Mouse (Mus musculus) stomach, embryonic 16.5 days (tissue): ENCODE results near the gene Fam120a. TPM values are rescaled to one million over a fixed set of nuclear protein-coding genes. Genes with fewer than 3 reads are reported as not detected.
A peak's percentile ranks its signal among the peaks of the same experiment; 100 is the strongest.

ENCODE experiments used
- ATAC-seq: fragments of 200-750 bp; cut with Nextera tagmentation; 2 replicates; pipeline ENCODE4 v1.8.0; 2017; ENCODE audit warnings: moderate number of reproducible peaks, moderate TSS enrichment; ENCODE audit not compliant: insufficient read depth, low FRiP score
- H3K27ac ChIP-seq: fragments of 300-500 bp; sonication (generic); 2 replicates; pipeline ENCODE4 v1.5.1; 2014; ENCODE audit warnings: low read length
- H3K27me3 ChIP-seq: fragments of 300-500 bp; sonication (generic); 2 replicates; pipeline ENCODE4 v1.6.1; 2014; ENCODE audit warnings: low read length, control low read depth, mixed read lengths; ENCODE audit not compliant: control insufficient read depth, insufficient read depth
- H3K36me3 ChIP-seq: fragments of 300-500 bp; sonication (generic); 2 replicates; pipeline ENCODE4 v1.6.1; 2014; ENCODE audit warnings: low read length; ENCODE audit not compliant: control insufficient read depth, insufficient read depth
- H3K4me1 ChIP-seq: fragments of 300-500 bp; sonication (generic); 2 replicates; pipeline ENCODE4 v1.6.1; 2014; ENCODE audit warnings: low read length, control low read depth, mixed read lengths; ENCODE audit not compliant: control insufficient read depth, insufficient read depth
- H3K4me2 ChIP-seq: fragments of 300-500 bp; sonication (generic); 2 replicates; pipeline ENCODE4 v1.6.1; 2014; ENCODE audit warnings: low read depth, low read length, mixed read lengths
- H3K4me3 ChIP-seq: fragments of 300-500 bp; sonication (generic); replicated peaks from 2 replicates; pipeline ENCODE4 v1.5.1; 2014; ENCODE audit warnings: mild to moderate bottlenecking, low read length
- H3K9ac ChIP-seq: fragments of 300-500 bp; sonication (generic); 2 replicates; pipeline ENCODE4 v1.6.1; 2014; ENCODE audit warnings: low read length
- H3K9me3 ChIP-seq: fragments of 300-500 bp; sonication (generic); replicated peaks from 2 replicates; pipeline ENCODE4 v1.6.1; 2016; ENCODE audit warnings: low read length, control low read depth; ENCODE audit not compliant: control insufficient read depth
- WGBS: fragments of 180-500 bp; shearing (Covaris S2); extraction: QIAGEN DNeasy Blood & Tissue Kit; methylation state at CpG from one replicate; pipeline ENCODE4 v1.1.7; 2014; 5-methylcytosine and 5-hydroxymethylcytosine counted together
- polyA plus RNA-seq: library from polyadenylated mRNA; unstranded; fragments of >200 nt; fragmentation: Nextera tagmentation; extraction: Ambion mirVana; gene quantifications from 2 replicates; pipeline ENCODE4 v1.2.1, GENCODE M21; 2015

Fam120a gene
- polyA plus RNA-seq = 25.4 and 27.8 TPM in 2 replicates

DNA sequence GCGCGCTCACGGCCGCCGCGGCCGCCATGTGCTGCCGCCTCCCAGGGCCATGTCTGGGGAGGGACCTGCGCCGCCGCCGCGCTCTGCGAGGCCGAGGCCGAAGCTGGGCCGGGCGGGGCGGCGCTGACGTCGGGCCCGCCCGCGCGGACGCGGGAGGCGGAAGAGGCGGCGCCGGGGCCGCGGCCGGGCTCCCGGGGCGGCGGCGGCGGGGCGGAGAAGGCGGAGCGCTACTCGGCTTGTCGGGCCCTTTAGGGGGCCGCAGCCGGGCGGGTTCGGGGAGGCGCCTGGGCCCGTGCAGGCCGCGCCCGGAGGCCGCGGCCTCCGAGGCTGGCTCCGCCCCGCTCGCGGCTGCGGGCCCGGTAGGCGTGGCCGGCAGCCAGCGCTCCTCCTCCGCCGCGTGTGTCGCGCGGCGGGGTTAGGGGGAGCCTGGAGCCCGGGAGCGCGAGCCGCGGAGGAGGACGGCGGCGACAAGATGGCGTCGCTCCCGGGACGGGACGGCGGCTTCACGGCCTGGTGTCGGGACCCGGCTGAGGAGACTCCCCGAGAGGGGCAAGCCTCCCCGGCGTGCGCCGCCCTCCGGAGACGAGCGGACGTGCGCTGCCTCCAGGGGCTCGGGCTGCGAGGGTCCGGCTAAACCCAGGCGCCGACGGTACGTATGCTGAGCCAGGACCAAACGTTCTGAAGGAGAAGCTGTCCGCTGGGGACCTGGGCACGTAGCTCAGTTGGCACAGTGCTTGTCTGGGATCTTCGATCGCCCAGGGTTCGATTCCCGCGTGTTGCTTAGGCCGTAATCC is at the start of gene Fam120a:
Fam120a (minus strand) TSS at position 62 of the 794 bp plus-strand sequence.
- Histone ChIP-seq H3K4me2 (peak within 1 kb of the TSS; percentile 85), H3K36me3 (no peaks in the 10 kb centered on the region), H3K9ac (peak within 1 kb of the TSS; percentile 99), H3K4me1 (peaks cover 29% of the 10 kb centered on the region), H3K9me3 (no peaks in the 10 kb centered on the region), H3K4me3 (peak within 1 kb of the TSS; percentile 100), H3K27ac (peak within 1 kb of the TSS; percentile 98), H3K27me3 (no peaks in the 10 kb centered on the region)
- under 1% methylated on average over 107 of the region's 116 CpGs for WGBS
- peak; percentile 93 for ATAC-seq

DNA sequence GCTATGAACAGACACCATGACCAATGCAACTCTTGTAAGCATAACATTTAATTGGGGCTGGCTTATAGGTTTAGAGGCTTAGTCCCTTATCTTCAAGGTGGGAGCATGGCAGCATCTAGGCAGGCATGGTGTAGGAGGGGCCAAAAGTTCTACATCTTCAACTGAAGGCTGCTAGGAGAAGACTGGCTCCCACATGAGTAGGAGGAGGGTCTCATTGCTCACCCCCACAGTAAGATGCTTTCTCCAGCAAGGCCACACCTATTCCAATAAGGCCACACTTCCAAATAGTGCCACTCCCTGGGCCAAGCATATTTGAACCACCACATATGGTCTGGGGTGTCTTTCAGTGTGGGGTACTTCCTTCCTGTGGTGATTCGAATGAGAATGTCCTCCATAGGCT is 49.6 kb upstream of the Fam120a start:
- Histone ChIP-seq H3K27ac (no peak overlapping the region), H3K9ac (no peak overlapping the region), H3K4me2 (no peak overlapping the region), H3K4me1 (peaks cover 17% of the 10 kb centered on the region; the same call in 1 of the 2 replicates), H3K27me3 (no peaks in the 10 kb centered on the region), H3K9me3 (peaks cover 6% of the 10 kb centered on the region), H3K4me3 (no peak overlapping the region), H3K36me3 (no peaks in the 10 kb centered on the region)
- WGBS = 91% methylated on average over 1 of the region's 1 CpGs
- ATAC-seq = no peak

DNA sequence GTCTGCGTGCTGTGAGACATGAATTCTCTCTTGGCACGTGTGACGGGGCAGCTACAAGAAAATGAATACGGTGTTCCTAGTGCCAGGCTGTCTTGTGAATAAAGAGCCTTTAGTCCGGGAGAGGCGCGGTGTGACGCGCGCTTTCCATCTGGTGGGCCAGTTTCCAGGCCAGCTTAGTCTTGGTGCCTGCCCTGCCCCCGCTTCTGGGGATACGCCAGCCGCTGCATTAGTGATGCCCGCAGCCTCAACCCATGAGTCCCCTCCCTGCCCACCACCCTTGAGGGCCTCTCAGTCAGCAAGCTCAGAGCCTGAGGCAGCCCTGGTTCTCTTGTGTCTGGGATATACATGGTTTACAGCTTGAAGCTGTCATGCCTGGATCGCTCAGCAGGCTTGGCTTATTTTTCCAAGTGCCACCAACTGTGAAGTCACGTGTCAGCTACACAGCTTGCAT is 48.5 kb upstream of the Fam120a start:
- H3K27me3 ChIP-seq = no peaks in the 10 kb centered on the region
- H3K4me2 ChIP-seq = peak overlapping the region; percentile 54
- H3K27ac ChIP-seq = peak overlapping the region; percentile 77
- peak overlapping the region; percentile 22 for H3K4me3 ChIP-seq
- whole genome bisulfite sequencing = 13% methylated on average over 16 of the region's 16 CpGs
- H3K36me3 ChIP-seq = no peaks in the 10 kb centered on the region
- H3K4me1 ChIP-seq = peaks cover 17% of the 10 kb centered on the region; the same call in 1 of the 2 replicates
- H3K9ac ChIP-seq = peak overlapping the region; percentile 20
- peaks cover 6% of the 10 kb centered on the region for H3K9me3 ChIP-seq
- peak; percentile 83 for ATAC-seq

DNA sequence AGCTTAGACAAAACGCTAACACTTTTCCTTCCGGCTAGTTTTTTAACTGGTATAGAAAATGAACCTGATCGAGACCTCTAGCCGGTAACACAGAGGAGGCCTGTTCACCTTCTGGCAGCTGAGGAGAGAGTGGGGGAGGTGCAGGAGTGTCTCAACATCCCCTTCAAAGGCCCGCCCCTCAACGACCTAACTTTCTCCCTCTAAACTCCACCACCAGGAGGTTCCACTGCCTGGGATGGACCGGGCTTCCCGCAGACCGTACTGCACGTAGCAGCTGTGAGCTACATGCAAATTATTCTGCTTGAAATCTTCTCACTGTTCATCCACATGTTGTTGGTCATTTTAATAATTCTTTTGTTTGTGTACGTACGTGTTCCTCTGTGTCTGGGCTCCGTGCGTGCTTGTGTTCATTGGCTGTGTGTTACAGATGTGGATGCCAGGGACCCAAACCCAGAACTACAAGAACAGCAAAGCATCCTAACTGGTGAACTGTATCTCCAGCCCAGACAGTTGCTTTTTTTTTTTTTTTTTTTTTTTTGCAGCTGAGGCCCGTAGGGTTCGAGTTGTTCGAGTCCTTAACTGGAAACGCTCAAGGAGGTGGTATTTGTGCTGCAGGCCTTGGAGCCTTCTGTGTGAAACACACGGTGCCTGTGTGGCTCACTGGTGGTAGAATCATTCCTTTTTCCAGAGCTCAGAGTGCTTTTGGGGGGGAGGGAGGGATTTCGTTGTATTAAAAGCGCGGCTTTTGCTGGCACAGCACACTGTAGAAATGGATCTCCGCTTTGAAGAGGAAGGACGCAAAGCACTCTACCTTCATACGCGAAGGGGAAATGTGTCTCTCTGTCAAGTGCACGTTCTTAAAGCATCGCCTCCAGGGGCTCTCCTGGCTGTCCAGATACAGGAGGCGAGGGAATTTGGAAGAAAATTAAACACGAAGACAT is 47.8 kb upstream of the Fam120a start:
- Histone ChIP-seq H3K36me3 (no peaks in the 10 kb centered on the region), H3K4me1 (peaks cover 17% of the 10 kb centered on the region; the same call in 1 of the 2 replicates), H3K9me3 (peaks cover 6% of the 10 kb centered on the region), H3K4me3 (peak overlapping the region; percentile 22), H3K9ac (peak overlapping the region; percentile 20), H3K4me2 (peak overlapping the region; percentile 54), H3K27ac (peak overlapping the region; percentile 77), H3K27me3 (no peaks in the 10 kb centered on the region)
- 8% methylated on average over 30 of the region's 30 CpGs for WGBS
- ATAC-seq = peak; percentile 44; the same call in 1 of the 2 replicates

DNA sequence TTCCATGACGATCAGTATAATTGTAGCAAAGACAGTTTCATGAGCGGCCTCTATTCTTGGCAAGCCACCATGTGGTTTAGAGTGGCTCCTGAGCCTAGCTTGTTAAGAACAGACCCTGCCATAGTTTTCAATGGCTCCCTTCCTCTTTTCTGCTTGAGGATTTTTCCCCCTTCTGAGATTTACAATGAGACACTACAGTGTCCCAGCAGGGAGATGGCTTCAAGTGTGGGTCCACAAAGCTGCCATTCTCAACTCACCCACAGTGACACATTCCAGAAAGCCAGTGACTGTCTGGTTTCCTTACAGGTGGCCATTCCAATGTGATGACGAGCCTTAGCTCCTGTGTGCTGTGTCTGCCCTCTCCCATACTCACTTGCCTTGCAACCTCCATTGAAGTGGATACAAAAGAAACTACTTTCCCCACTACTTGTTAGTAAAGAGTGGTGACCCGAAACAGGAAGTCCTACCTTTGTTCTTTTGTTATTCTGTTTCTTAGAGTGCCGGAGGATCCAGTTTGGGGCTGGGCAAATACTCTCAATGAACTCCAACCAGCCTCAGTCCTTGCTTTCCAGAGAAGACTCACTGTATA is 45.5 kb upstream of the Fam120a start:
- H3K9ac ChIP-seq = no peak overlapping the region
- no peak for ATAC-seq
- no peak overlapping the region for H3K27ac ChIP-seq
- peaks cover 6% of the 10 kb centered on the region for H3K9me3 ChIP-seq
- H3K4me2 ChIP-seq = no peak overlapping the region
- H3K4me3 ChIP-seq = no peak overlapping the region
- WGBS = 66% methylated on average over 5 of the region's 5 CpGs
- no peaks in the 10 kb centered on the region for H3K27me3 ChIP-seq
- H3K36me3 ChIP-seq = no peaks in the 10 kb centered on the region
- peaks cover 15% of the 10 kb centered on the region; the same call in 1 of the 2 replicates for H3K4me1 ChIP-seq

DNA sequence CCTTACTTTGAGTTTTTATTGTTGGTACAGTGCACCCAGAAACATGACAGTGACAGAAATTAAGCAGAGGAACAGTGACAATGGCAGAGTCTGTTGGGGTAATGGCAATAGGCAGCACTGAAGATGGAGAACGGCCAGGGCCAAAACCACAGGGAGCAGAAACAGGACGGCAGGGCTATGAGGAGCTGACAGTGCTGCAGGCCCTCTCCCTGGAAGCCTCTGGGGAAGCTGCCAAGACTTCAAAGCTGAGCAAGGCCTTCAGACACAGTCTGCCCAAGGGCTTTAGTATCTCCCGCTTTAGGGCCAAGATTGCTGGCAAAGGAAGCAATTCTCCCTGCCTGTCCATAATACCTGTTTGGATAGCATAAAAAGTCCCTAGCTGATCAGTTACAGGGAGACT is 33.9 kb upstream of the Fam120a start:
- no peak for ATAC-seq
- no peak overlapping the region for H3K4me3 ChIP-seq
- no peak overlapping the region for H3K9ac ChIP-seq
- no peaks in the 10 kb centered on the region for H3K9me3 ChIP-seq
- no peak overlapping the region for H3K4me2 ChIP-seq
- H3K27me3 ChIP-seq = no peaks in the 10 kb centered on the region
- H3K27ac ChIP-seq = no peak overlapping the region
- 51% methylated on average over 3 of the region's 3 CpGs for WGBS
- H3K4me1 ChIP-seq = no peaks in the 10 kb centered on the region
- no peaks in the 10 kb centered on the region for H3K36me3 ChIP-seq

DNA sequence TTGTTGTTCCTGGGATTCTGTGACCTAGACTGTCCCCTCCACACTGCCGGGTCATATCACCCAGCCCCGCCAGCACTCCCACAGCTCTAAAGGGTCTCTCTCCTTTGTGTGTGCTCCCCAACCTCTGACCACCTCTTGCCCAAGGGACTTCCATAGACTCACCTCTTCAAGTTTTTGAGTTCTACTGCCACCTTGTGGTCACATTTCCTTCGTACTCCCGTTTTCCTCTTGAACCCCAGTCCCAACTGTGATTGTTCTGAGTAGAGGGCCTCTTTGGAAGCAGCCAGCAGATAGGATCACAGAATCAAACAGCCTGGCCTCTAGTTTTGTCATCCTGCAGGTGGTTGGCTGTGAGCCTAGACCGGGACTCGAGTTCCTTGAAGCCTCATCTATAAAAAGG is 30.8 kb upstream of the Fam120a start:
- 13% methylated on average over 6 of the region's 6 CpGs for WGBS
- Histone ChIP-seq H3K9ac (no peak overlapping the region), H3K4me2 (no peak overlapping the region), H3K9me3 (no peaks in the 10 kb centered on the region), H3K4me1 (no peaks in the 10 kb centered on the region), H3K27ac (no peak overlapping the region), H3K4me3 (no peak overlapping the region), H3K27me3 (no peaks in the 10 kb centered on the region), H3K36me3 (no peaks in the 10 kb centered on the region)
- no peak; the same call in 1 of the 2 replicates for ATAC-seq

DNA sequence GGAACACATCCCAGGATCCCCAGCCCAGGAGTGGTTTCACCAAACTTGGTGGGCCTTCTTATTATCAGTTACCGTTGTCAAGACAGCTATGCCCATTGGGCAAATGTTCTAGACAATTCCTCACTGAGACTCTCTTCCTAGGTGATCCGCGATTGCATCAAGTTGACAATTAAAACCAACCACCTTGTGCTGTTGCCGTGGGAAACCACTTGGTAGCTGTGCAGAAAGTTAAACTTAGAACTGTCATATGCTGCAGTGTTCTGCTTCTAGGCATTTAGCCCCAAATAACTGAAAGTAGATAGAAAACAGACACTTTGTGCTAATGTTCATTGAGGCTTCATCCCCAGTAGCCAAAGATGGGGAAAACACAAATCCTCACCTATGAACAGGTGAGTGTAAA is 28.9 kb upstream of the Fam120a start:
- Histone ChIP-seq H3K4me3 (no peak overlapping the region), H3K4me1 (no peaks in the 10 kb centered on the region), H3K4me2 (no peak overlapping the region), H3K9me3 (no peaks in the 10 kb centered on the region), H3K36me3 (no peaks in the 10 kb centered on the region), H3K27me3 (no peaks in the 10 kb centered on the region), H3K27ac (no peak overlapping the region), H3K9ac (no peak overlapping the region)
- ATAC-seq = no peak
- WGBS = 78% methylated on average over 4 of the region's 4 CpGs
